Mouse (Mus musculus) myocyte (in vitro differentiated cells): ENCODE measurements around the gene Rnf126. TPM values are rescaled to one million over a fixed set of nuclear protein-coding genes. Genes with fewer than 3 reads are reported as not detected.

Experiments used
- H3K27me3 ChIP-seq: one replicate; pipeline ENCODE4 v1.6.1; 2011; ENCODE audit not compliant: control insufficient read depth, insufficient read depth, insufficient read length
- H3K36me3 ChIP-seq: one replicate; pipeline ENCODE4 v1.6.1; 2011; ENCODE audit not compliant: control insufficient read depth, insufficient read depth
- H3K4me2 ChIP-seq: one replicate; pipeline ENCODE4 v1.6.1; 2011; ENCODE audit warnings: low read depth, control low read depth
- H3K4me3 ChIP-seq: one replicate; pipeline ENCODE4 v1.5.1; 2011; ENCODE audit warnings: mild to moderate bottlenecking, control low read depth, moderate library complexity
- H3K79me2 ChIP-seq: one replicate; pipeline ENCODE4 v1.6.1; 2011; ENCODE audit not compliant: control insufficient read depth, insufficient read depth
- H3ac ChIP-seq: one replicate; pipeline ENCODE4 v1.6.1; 2011; ENCODE audit not compliant: control insufficient read depth, insufficient read length
- CEBPB ChIP-seq: IDR thresholded peaks from 2 replicates; pipeline ENCODE4 v1.6.1; 2011; ENCODE audit warnings: mild to moderate bottlenecking, moderate library complexity; ENCODE audit not compliant: poor library complexity, insufficient read depth, severe bottlenecking
- E2F4 ChIP-seq: IDR thresholded peaks from one replicate; pipeline ENCODE4 v1.6.1; 2011; ENCODE audit warnings: mild to moderate bottlenecking, control low read depth, moderate library complexity; ENCODE audit not compliant: insufficient read depth
- MAX ChIP-seq: IDR thresholded peaks from one replicate; pipeline ENCODE4 v1.6.1; 2011; ENCODE audit warnings: low read depth, mild to moderate bottlenecking, control low read depth
- MYOD1 ChIP-seq, 3 experiments: IDR thresholded peaks; one replicate each; pipeline ENCODE4 v1.6.1; 2011; ENCODE audit warnings: control low read depth in 2 of 3, low read depth in 2 of 3, mild to moderate bottlenecking in 2 of 3, moderate library complexity in 1 of 3; ENCODE audit not compliant: insufficient read length in 2 of 3, control insufficient read depth in 1 of 3
- MYOG ChIP-seq, 3 experiments: IDR thresholded peaks; one replicate each; pipeline ENCODE4 v1.6.1; 2011; ENCODE audit warnings: control low read depth in 2 of 3, low read depth in 2 of 3, mild to moderate bottlenecking in 2 of 3; ENCODE audit not compliant: insufficient read length in 2 of 3, control insufficient read depth in 1 of 3, insufficient read depth in 1 of 3
- POLR2A ChIP-seq: IDR thresholded peaks from one replicate; pipeline ENCODE4 v1.6.1; 2011; ENCODE audit warnings: low read depth, mild to moderate bottlenecking, control low read depth, moderate library complexity; ENCODE audit not compliant: insufficient read length
- POLR2AphosphoS2 ChIP-seq: IDR thresholded peaks from one replicate; pipeline ENCODE4 v1.6.1; 2011; ENCODE audit warnings: low read depth, control low read depth; ENCODE audit not compliant: insufficient read length
- REST ChIP-seq: IDR thresholded peaks from one replicate; pipeline ENCODE4 v1.6.1; 2011; ENCODE audit warnings: mild to moderate bottlenecking, control low read depth, moderate library complexity; ENCODE audit not compliant: insufficient read depth, insufficient read length
- SRF ChIP-seq: IDR thresholded peaks from one replicate; pipeline ENCODE4 v1.6.1; 2011; ENCODE audit warnings: low read depth; ENCODE audit not compliant: control insufficient read depth, insufficient read length
- TCF12 ChIP-seq: IDR thresholded peaks from one replicate; pipeline ENCODE4 v1.6.1; 2011; ENCODE audit warnings: mild to moderate bottlenecking, control low read depth; ENCODE audit not compliant: poor library complexity, insufficient read depth, severe bottlenecking
- TCF3 ChIP-seq: IDR thresholded peaks from one replicate; pipeline ENCODE4 v1.6.1; 2011; ENCODE audit warnings: low read depth, control low read depth; ENCODE audit not compliant: insufficient read length
- USF1 ChIP-seq: IDR thresholded peaks from one replicate; pipeline ENCODE4 v1.6.1; 2011; ENCODE audit warnings: low read depth, mild to moderate bottlenecking, control low read depth, moderate library complexity
- polyA plus RNA-seq: library from polyadenylated mRNA; unstranded; fragments of >200 nt; fragmentation: generic; extraction: Trizol; gene quantifications from one replicate; pipeline ENCODE4 v1.2.1, GENCODE M21; 2012; ENCODE audit warnings: missing spikeins

The Rnf126 gene
- polyA plus RNA-seq, 1 experiment = 91.3 TPM

DNA sequence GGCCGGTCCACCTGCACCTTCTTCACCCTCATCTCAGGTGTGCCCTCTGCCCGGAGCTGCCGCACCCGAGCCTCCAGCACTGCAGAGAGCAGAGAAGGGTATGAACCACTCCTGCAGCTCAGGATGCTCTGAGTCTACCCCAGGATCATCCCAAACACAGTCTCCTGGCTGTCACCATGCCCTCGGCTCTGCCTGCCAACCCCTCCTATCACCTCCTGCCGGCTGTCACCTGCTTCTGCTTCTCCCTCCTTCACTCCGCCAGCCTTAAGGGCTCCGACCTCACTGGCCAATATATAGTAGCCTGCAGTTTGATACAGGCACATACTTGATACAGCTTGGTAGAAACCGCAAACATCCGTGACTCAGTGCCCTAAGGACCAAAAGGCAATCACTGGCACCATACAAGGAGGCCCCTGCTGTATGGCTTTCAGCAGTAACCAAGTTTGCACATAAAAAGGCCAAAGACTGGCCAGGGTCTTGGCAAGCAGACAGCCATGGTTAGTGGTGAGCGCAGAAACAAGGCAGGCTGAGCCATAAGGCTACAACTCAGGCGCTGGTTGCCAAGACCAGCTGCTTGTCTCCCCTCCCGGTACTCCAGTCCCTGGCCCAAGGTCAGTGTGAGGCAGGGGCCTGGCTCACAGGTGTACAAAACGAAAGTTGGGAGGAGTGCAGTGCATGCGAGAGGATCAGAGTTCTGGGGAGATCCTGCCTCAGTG is 22.9 kb downstream of the Rnf126 start:
- Histone ChIP-seq H3K4me3 (no peak overlapping the region), H3K36me3 (peaks cover 20% of the 10 kb centered on the region), H3K27me3 (no peaks in the 10 kb centered on the region), H3K4me2 (no peak overlapping the region), H3ac (no peak overlapping the region), H3K79me2 (peaks cover 10% of the 10 kb centered on the region)
- TF ChIP-seq TCF12 (no peak), USF1 (no peak), SRF (no peak)

DNA sequence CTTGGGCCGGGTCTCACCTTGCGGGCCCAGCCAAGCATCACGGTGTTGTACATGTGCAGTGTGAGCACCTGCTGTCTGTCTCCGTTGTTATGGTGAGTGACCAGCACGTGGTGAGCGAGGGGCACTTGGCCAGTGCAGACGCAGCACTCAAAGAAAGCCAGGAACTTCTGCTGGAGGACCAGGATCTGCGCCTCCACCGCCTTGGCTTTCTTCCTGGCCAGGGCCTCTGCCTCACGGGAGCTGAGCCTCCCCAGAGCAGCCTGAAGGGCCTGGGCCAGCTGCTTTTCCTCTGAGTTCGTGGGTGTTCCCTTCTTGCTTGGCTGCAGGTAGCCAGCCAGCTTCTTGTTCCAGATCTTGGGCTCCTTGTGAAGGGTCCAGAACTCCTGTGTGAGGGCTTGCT is 23.6 kb downstream of the Rnf126 start:
- no peak for TF ChIP-seq USF1
- no peak for TF ChIP-seq CEBPB
- no peak for TF ChIP-seq MAX
- no peak for TF ChIP-seq MYOD1 (IDR thresholded peaks at IDR 0.05; ENCODE audit: control insufficient read depth in 1 of 3, insufficient read length in 2 of 3, low read depth in 2 of 3)
- no peak for TF ChIP-seq POLR2A
- TF ChIP-seq MYOG (IDR thresholded peaks at IDR 0.05; ENCODE audit: control insufficient read depth in 1 of 3, insufficient read depth in 1 of 3, insufficient read length in 2 of 3, low read depth in 2 of 3) = no peak
- no peak for TF ChIP-seq TCF3
- TF ChIP-seq TCF12 = no peak
- no peak overlapping the region for H3K4me2 ChIP-seq
- H3ac ChIP-seq = no peak overlapping the region
- H3K4me3 ChIP-seq = no peak overlapping the region
- H3K36me3 ChIP-seq = peaks cover 26% of the 10 kb centered on the region
- H3K27me3 ChIP-seq = no peaks in the 10 kb centered on the region
- H3K79me2 ChIP-seq = peaks cover 10% of the 10 kb centered on the region

DNA sequence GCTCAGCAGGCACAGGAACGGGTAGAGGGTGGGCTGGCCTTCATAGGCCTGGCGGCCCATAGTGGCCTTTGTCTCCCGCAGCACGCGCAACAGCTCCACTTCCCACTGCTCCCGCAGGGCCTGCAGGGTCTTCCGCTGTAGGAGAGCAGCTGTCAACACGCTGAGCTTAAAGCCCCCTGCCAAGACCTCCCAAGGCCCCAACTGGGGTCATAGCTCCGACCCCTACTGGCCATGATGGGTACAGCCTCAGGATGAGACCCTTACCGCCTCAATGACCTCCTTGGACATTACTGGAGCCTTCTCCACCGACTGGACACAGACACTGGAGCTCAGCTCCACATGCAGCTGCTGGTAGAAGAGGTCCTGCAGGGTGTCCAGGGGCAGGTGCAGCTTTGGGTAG is 25.9 kb downstream of the Rnf126 start:
- H3K36me3 ChIP-seq = peaks cover 40% of the 10 kb centered on the region
- no peak for TF ChIP-seq POLR2A
- TF ChIP-seq E2F4 = no peak
- TF ChIP-seq MYOD1 (IDR thresholded peaks at IDR 0.05; ENCODE audit: control insufficient read depth in 1 of 3, insufficient read length in 2 of 3, low read depth in 2 of 3) = no peak
- TF ChIP-seq SRF = no peak
- no peak for TF ChIP-seq REST
- no peak for TF ChIP-seq CEBPB
- TF ChIP-seq MAX = no peak
- TF ChIP-seq TCF3 = no peak
- no peak for TF ChIP-seq POLR2AphosphoS2
- TF ChIP-seq MYOG (IDR thresholded peaks at IDR 0.05; ENCODE audit: control insufficient read depth in 1 of 3, insufficient read depth in 1 of 3, insufficient read length in 2 of 3, low read depth in 2 of 3) = no peak
- TF ChIP-seq TCF12 = no peak
- no peak for TF ChIP-seq USF1

DNA sequence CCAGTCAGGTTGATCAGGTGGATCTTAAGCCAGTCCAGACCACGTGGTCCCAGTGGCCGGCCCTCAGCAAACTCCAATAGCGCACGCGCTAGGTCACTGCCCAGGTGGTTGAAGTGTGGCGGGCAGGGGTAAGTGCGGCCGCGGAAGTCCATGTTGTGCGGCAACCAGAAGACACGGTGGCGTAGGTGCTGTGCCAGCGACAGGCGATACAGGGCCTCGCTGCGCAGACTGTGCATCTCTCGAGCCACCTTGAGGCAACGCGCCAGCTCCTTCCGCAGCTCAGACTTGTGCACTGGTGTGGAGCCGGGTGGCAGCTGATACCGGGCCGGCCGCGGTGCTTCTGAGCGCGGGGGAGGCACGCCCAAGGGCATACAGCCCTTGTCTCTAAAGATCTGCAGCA is 27.5 kb downstream of the Rnf126 start:
- H3K36me3 ChIP-seq = peaks cover 40% of the 10 kb centered on the region
- no peaks in the 10 kb centered on the region for H3K79me2 ChIP-seq
- TF ChIP-seq TCF3 = no peak
- TF ChIP-seq CEBPB = no peak
- TF ChIP-seq SRF = no peak
- peak in 1 of 3 experiments; percentile 29 for TF ChIP-seq MYOG (IDR thresholded peaks at IDR 0.05; ENCODE audit: control insufficient read depth in 1 of 3, insufficient read depth in 1 of 3, insufficient read length in 2 of 3, low read depth in 2 of 3)
- no peak for TF ChIP-seq TCF12
- TF ChIP-seq POLR2A = peak; percentile 17
- H3K4me2 ChIP-seq = no peak overlapping the region
- no peak overlapping the region for H3K4me3 ChIP-seq
- no peak overlapping the region for H3ac ChIP-seq
- H3K27me3 ChIP-seq = no peaks in the 10 kb centered on the region

More for the DNA sequence above, 25.9 kb downstream of the Rnf126 start:
- no peak overlapping the region for H3ac ChIP-seq
- H3K27me3 ChIP-seq = no peaks in the 10 kb centered on the region
- no peak overlapping the region for H3K4me3 ChIP-seq
- peaks cover 6% of the 10 kb centered on the region for H3K79me2 ChIP-seq
- H3K4me2 ChIP-seq = no peak overlapping the region

DNA sequence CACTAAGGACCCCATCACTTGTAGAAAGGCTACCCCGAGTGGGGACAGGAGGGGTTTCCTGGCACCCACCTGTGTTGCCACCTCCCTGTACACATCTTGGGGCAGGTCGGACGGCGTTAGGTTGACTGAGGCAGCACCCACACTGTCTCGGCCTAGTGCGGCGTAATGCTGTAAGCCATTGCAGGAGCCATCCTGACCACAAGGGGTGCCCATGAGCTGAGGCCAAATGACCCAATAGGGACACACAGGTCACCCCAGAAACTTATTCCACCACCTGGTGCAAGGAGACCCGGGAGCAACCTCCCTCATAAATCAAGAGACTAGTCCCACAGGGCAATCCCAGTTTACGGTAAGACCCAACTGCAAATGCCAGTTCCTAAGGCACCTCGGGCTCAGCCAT is 28.5 kb downstream of the Rnf126 start:
- H3K4me3 ChIP-seq = no peak overlapping the region
- no peak overlapping the region for H3K4me2 ChIP-seq
- H3ac ChIP-seq = no peak overlapping the region
- H3K79me2 ChIP-seq = no peaks in the 10 kb centered on the region
- TF ChIP-seq REST (no peak), MYOD1 (IDR thresholded peaks at IDR 0.05; ENCODE audit: control insufficient read depth in 1 of 3, insufficient read length in 2 of 3, low read depth in 2 of 3) (no peak), MAX (no peak), CEBPB (no peak), USF1 (no peak)
- H3K36me3 ChIP-seq = peaks cover 40% of the 10 kb centered on the region
- H3K27me3 ChIP-seq = no peaks in the 10 kb centered on the region
